Mouse (Mus musculus): ENCODE data around the gene Col4a2.

Gene Col4a2

DNA sequence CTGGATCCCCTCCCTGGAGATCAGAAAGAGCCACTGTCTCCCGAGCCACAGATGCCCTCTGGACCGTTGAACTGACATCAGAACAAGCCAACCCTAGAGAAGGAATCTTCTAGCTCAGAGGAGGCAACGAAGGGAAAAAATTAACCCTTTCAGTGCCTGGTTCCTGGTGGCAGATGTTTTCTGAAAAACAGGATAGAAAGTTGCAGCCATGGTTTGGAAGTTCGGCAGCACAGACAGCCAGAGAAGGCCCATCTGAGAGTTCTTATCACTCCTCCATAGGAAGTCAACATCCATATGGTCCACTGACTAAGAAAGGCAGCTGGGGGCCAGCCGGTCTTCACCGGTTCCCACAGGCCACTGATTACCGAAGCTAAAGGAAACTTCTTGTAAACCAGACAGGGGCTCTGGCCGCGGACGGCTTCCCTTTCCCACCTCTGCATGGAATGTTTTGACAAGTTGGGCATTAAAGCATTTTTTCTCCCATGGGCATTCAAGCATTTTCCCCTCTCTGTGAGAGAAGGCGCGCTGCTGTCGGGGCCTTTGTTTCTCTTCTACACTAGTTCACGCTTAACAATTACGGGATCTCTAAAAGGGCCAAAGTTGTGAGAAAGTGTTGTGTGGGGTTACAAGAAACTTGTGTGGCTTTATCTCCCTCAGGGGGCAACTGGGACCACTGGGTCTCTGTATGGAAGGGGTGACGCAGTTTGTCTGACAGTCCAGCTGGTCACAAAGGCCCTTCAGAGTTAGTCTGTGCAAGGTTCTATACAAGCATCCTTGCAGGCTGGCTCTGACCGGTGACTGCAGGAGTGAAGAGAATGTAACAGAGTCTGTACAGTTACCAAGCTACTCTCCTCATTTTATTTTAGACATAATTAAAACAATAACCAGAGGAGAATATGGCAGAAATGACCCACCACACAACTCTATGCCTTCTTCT lies 49.9 kb downstream of the Col4a2 start:
- no peak for DNase-seq

DNA sequence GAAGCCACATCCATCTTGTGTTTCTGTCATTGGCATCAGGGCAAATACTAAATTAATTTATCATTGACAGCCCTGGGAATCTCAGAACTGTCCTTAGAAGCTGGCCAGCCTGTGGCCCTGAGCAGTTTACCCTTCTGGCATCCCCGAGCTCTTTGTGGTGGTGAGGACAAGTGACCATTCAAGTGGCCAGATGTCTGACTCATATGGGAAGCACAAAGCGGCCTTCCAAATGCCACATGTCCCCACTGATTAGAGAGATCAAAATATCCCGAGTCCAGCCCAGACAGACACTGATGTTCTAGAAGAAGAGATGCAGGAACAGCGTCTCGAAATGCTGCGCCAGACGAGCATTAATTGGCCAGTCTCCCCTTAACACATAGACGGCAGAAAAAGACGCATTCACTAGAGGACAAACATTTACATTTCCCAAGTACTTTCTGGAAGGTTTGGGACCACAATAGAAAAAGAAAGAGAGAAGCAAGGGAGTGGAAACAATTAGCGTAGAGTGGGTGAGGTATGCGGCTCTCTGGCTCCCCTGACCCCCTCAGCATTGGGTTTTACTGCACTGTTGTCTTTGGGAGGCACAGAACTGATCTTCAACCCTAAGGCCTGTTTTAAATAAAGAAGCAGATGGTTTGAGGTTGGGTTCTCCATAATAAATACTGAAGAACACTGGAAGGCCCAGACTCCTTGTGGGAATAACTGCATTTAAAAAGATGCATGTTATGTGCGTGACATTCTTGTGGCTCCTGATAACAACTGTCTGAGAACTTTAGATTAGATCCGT lies 50.9 kb downstream of the Col4a2 start:
- DNase-seq = no peak

DNA sequence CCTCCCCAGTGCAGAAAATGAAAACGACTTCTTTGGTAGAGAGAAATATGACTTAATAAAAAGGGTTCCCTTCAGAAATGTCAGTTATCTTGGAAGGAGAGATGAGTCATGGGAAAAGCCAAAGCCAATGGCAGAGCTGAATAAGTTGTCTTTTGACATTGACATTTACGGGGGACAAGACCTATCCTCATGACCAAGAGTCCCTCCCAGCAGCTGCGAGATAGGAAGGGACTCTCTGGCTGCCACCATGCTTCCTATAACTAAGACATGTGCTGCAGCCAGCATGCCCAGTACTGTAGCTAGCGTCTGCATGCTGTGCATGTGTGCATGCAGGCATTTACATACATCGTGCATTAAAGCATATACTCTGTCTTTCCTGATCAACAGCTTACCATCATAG lies 53.6 kb downstream of the Col4a2 start:
- no peak for DNase-seq

DNA sequence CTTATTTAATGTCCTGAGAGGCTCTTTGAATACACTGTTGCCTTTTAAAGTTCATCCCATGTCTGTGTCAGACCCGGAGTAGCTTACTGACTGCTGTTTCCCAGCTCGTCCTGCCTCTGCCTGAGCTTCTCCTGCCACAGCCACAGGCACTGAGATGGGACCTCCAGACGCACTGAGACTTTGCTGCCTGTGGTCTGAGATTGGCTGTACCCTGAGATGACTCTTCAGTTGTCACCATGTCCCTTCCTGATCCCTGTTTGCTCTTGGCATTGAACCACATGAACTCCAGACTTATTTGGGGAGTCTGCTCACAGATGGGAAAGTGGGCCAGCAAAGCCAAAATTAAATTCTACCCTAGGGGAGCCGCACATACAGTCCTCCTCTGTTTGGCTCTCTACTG lies 54.1 kb downstream of the Col4a2 start:
- DNase-seq = no peak

DNA sequence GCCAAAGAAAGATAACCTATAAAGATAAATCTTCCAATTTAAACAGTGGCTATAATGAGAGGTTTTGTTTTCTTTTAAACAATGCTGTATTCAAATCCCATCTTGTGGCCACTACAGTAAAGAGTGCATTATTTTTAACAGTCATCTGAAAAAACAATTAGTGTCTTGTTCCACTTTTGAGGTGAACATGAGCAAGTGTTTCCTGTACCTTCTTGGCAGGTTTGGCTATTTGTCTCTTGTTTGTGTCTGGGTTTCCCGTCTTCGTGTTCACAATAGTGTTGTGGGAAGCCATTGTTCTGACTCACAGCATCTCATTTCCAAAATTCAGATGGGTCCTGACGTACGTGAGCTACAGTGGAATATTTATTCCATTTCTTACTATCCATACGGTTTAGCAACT lies 55.1 kb downstream of the Col4a2 start:
- no peak for DNase-seq

DNA sequence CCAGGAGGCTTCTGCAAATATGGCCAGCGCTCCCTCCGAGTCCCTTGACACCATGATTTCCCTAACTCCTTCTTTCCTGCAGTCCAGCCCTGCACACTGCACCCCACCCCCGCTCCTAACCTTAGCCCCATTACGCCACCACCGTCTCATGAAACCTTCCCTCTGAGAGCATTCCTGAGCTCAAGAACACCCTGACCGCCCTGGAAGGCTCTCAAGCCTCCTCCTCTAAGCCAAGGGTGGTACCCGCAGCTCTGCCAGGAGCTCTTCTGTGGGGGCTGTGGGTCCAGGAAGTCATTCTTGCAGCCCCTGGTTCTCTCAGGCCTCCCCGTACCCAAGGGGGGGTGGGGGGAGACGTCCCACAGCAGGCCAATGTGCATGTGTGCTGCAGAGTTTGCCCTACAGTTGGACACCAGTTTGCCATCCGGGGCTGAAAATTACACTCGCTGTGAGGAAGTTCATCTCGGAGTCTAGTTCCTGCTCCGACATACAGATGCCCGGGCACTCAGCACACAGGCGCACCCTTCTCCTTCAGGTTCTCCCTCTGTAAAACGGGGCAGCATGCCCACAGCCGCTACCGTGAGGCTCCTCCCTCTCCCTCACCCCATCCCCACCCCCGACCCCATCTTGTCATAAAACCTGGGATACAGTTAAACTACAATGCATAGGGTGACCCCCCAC lies 57.1 kb downstream of the Col4a2 start:
- DNase-seq = no peak

DNA sequence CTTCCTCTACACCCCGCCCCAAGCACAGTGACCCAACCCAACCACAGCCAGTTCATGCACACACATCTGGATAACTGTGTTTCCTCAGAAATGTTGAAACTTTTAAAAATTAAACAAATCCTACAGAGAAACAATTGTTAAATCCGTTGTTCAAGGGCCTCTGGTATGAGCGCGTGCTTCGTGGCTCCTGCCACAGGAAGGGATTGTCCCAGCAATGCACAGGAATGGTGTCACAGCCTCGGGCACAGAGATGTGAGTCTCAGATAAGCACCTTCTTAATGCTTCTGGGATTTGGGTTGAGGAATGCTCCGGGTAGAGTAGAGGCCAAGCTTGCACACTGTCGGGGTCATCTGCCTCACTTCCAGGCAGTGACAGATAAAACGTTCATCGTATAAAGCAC lies 58.7 kb downstream of the Col4a2 start:
- DNase-seq = no peak

DNA sequence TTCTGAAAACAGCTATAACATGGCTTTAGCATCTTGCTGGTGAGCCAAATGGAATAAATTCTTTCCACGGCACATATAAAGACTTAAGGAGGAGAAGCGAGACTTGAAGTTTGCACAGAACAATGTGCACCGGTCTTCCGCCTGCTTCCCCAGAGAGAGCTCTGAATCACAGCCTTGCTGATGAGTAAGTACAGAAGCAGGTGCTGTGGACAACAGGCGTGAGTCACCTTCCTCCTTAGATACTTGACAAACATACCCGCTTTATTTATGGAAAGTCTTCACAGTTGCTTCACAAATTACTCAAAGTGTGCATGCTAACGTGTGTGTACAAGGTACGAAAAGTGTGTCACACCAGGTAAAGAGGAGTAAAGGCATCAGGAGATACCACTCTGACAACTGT lies 59.5 kb downstream of the Col4a2 start:
- DNase-seq = no peak

DNA sequence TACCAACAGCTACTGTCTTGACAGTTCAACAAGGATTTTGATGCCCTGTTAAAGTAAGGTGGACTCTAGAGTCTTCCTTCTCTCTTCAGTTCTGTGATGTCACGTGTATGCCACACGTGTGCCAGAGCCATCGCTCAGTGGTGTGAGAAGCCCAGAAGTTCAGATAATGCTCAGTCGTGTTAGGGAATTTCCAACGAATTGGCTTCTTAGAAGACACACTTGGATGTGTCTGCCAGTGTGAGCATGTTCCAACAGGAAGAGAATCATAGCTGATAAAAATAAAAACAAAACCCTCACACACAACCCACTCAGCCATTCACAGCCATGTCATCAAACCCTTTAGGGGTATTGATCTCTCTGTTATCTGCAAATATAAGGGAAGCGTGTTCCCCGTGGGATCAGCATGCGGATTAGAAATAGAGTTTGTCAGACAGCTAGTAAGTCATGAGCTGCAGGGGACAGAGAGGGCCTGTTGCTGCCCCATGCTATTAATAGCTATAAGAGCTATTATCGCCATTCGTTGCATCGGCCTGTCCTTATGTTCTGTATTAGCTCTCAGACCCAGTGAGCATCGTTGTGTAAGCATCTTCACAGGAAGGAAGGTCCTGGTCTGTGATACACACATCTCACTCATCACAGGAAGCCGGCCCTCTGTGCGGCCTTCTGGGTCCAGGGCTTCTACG lies 61.2 kb downstream of the Col4a2 start:
- DNase-seq = no peak

DNA sequence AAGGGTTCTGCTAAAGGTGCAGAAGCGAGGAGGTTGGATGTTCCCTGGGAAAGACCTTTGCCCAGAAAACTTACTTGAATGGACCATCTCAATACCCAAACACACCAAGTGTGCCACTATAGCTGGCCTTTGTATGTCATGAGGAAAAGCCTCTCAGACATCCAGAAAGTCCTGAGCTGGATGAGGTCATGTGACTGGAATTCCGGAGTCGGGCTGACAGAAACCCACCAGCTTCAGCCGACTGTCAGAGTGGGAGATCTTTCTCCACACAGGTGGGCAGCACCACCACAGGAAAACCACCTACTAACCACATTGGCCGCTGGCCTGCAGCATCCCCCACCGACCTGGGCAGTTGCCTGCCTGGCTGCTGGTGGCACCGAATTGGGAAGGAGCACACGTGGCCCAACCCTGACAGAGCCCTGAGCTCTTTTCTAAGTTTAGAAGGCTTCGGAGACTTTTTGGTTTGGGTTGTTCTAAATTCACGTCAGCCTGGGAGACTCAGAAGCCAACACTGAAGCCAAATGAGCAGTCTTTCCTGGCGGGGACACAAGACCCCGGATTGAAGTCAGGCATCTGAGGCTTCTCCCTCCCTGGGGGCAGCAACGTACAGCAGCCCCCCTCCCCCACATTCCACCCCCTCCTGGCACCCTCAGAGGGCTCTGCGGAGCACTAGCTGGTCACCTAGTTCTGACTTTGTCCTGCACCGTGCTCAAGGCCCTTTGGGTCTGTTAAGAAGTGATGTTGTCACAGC lies 61.9 kb downstream of the Col4a2 start:
- DNase-seq = no peak

DNA sequence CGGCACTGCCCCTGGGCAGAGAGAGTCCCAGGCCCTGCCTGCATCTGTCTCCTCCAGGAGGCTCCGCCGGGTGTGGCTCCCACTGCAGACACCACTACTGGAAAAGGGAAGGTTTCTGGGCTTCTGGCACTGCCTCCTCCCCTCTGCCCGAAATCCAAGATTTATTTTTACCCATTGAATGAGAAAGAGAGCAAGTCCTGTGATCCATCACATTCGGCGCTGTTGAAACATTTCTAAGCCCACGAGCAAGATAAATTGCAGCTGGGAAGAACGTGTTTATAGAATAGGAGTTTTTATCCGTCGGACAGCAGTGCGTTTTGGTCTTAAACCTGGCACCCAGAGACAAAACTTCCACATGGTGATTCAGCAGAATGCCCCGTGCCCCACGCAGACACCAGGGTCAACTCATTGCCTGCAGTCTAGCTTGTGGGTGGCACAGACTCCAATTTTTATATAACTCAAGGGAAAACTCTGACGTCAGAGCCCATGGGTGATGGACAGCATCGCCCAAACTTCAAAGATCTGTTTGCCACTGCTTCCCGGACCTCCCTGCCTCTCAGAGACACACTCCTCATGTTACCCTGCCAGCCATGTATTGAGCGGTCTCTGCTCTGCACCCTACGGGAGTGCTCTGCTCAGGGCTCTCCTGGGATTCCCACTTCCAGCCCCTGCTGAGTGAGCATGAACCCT lies 63.3 kb downstream of the Col4a2 start:
- DNase-seq = no peak

DNA sequence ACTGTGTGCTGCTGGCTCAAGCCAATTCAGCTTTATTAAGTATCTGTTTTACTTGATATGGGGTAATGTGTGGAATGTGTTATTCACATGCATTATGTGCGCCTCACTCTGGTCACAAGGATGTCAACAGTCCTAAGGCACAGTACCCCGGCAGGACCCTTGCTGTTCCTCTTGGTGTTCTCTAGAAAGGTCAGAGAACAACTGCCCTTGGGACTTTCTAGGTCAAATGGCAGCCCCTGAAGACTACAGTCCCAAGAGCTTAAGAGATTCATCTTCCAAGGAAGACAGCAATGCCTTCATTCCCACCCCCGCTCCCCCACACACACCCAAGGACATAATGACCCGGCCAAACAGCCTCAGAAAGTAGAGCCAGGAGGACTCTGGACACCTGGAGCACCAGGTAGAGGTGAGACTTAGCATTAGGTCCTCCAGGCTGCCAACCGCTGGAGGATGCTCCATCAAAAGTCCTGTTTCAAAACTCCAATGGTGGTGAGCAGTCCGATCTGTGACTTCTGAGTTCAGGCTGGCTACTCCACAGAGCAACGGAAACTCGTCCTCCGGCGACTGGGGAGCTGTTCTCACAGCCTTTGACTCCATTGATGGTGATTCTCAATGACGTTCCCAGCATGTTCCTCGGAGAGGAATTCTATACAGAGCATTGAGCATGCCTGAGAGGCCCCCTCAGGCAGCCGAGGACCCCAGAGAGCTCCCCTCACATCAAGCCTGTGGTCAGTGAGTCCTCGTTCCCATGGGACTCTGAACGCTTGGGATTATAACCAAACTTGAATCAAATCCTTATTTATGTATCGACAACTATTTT lies 65.0 kb downstream of the Col4a2 start:
- no peak for DNase-seq

DNA sequence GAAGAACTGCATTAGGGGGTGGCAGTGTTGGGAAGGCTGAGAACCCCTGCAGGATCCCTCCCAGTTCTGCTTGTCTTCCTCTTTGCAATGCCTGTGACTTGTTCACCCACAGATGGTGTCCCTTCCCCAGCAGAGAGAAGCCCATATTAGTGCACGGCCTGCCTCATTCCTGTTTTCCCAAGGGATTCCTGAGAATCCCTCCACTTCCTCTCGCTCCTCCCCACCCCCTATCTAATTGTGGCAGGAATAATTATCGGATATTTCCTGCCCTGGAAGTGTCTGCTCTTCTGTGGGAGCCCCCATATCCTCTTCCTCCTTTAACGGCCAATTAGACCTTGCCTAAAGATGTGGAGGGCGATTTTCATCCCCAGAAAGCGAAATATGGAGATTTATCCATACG lies 67.0 kb downstream of the Col4a2 start:
- DNase-seq = no peak

DNA sequence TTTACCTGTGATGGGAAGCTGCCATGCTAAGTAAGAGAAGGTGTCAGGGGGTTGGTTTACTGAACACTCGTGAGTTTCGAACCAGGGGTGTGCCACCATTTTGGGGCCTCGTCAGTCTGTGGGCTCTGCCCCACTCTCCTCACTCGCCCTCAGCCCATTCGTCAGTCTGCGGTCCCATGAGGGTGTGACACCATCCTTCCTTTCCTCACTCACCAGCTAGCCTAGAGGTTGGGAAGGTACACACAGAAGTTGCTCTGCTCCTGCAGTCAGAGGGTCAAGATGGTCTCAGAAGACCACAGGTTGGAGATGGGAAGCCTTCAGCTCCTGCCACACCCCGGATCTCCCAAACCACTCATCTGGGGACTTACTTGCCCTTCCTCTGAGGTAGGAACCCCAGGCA lies 68.9 kb downstream of the Col4a2 start:
- DNase-seq = no peak

DNA sequence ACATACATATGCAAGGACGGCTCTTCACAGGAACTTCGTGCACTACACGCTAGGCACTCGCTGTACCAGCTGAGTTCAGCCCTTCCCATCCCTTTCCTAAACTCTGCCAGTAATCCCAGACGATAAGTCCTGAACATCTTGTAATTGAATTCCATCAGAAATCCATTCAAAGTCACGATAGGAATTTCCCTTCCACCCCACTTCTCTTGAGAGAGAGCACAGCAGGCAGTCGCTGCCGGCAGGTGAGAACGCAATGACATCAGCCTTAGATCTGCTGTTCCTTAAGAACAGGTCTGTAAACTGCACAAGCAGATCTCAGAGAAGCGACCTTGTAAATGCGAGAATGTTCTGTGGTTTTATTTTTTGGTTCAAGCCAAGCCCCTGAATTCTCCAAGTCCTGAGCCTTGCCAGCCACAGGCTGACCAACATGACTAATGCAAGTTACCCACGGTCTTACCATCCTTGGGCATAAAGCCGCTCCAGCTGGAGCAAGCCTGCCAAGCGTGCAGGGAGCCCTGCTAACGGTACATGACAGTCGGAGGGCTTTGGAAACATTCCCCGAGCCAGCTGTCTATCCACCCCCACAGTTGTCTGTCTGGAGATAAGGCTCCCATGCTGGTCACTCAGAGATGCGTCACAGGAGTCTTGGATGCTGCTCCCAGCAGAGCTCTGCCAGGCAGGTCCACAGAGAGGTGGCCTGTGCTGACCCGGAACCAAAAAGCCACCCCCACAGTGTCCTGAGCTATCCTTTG lies 69.6 kb downstream of the Col4a2 start:
- no peak for DNase-seq

DNA sequence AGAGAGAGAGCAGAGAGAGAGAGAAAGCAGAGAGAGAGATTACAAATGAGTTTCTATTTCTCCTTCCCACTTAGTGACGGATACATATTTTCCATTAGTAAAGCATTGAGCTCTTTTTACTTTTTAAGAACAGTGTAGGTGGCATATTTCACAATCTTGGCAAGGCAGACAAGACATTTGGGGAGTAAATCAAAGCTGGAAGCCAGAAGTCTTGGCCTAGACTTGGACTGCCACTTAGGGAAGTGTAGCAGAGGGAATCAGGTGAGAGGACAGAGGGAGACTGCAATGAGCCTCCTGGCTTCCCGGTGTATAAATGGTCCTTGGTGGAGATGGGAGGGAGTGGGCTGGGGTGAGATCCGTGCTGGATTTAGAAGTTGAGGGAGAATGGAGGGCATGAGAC lies 70.3 kb downstream of the Col4a2 start:
- no peak for DNase-seq

DNA sequence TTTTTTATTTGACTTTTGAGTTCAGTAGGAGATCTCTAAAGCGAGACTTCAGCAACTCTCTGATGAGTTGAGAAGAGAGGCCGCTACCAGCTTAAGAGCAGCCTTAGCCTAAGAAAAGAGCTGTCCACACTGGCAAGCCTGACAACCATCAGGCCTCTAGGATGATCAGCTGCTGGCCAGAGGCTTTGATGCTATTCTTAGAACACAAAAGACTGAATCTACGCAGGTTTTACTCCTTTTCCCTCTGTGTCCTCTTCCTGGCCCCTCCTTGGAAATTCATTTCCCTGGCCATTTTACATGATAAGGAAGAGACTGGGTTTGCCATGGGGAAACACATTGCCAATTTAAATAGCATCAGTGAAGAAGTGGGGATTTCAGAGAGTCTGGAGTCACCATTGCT lies 70.8 kb downstream of the Col4a2 start:
- no peak for DNase-seq

DNA sequence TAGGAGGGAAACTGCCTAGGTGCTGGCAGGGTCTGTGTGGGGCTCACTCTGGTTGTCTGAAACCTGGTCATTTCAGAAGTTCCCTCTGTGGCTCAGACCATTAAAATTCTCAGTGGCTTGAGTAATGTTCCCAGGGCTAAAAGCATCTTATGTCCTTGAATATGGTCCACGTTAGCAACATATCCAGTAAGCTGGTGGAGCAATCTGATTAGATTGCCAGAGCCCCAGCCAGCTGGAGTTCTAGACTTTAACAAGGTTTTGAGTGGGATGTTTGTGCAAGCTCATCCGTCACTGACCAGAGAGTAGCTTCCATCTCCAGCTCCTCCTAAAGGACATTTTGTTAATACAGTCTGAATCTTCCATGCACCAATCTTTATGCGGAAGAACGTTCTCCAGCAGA lies 72.2 kb downstream of the Col4a2 start:
- DNase-seq = no peak

DNA sequence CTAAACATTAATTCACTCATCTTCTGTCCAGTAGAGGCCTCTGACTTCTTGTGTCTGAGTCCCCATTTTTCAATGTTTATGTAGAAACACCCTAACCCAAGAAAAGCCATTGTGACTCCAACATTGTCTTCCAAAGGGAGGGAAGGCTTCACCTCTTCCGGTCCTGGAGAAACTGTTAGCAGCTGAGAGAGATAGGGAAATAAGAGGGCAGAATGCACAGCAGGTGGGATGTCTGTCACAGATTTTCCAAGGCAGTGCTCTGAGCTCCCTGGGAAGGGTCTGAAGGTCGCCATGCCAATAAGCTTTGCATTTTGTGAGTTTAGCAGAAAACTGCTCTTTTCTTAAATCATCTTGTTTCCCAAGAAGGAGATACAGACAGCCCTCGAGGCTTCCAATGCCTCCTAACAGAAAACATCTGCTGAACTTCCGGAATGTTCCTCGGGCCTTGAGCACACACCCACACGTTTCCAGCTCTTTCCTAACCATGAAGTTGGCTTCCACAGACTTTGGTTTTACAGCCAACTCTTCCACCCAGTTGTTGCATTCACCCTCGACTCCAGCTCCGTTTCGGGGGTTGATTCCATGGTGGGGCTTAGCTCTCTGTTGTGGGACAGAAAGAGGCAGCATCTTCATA lies 72.8 kb downstream of the Col4a2 start:
- no peak for DNase-seq
